Mouse (Mus musculus) G1E (cell line): ENCODE data around the gene Arhgap8. TPM values are rescaled to one million over a fixed set of nuclear protein-coding genes. Genes with fewer than 3 reads are reported as not detected.

Experiments
- ATAC-seq: 2 replicates; pipeline ENCODE4 v1.8.0; 2016; ENCODE audit warnings: mild to moderate bottlenecking; ENCODE audit not compliant: insufficient number of reproducible peaks, poor library complexity, low FRiP score, severe bottlenecking; ENCODE audit errors: extremely low read depth
- DNase-seq: peaks from one replicate; pipeline ENCODE4 v3.0.0; 2012; ENCODE audit warnings: low spot score
- H3K27me3 ChIP-seq: 2 replicates; pipeline ENCODE4 v1.6.1; 2012; ENCODE audit warnings: mild to moderate bottlenecking, low read length, inconsistent platforms; ENCODE audit not compliant: insufficient read depth
- H3K36me3 ChIP-seq: replicated peaks from 2 replicates; pipeline ENCODE3; 2012; ENCODE audit warnings: mild to moderate bottlenecking, inconsistent platforms
- H3K4me1 ChIP-seq: 2 replicates; pipeline ENCODE4 v1.6.1; 2012; ENCODE audit warnings: low read depth, low read length, inconsistent platforms, mixed read lengths; ENCODE audit not compliant: insufficient read depth
- H3K4me3 ChIP-seq: 2 replicates; pipeline ENCODE4 v1.5.1; 2012; ENCODE audit warnings: low read depth, mild to moderate bottlenecking, inconsistent platforms, low read length, moderate library complexity, mixed read lengths
- H3K9me3 ChIP-seq: replicated peaks from 2 replicates; pipeline ENCODE4 v1.6.1; 2012; ENCODE audit warnings: inconsistent platforms
- CTCF ChIP-seq: IDR thresholded peaks from 2 replicates; pipeline ENCODE4 v1.5.1; 2012; ENCODE audit warnings: low read depth, low read length, inconsistent platforms, mixed read lengths
- GATA1 ChIP-seq: IDR thresholded peaks from 2 replicates; pipeline ENCODE4 v1.6.1; 2012; ENCODE audit warnings: borderline replicate concordance, low read length, inconsistent platforms, mixed read lengths
- GATA2 ChIP-seq: IDR thresholded peaks from 2 replicates; pipeline ENCODE4 v1.6.1; 2012; ENCODE audit warnings: low read depth, low read length, inconsistent platforms, borderline replicate concordance
- POLR2AphosphoS5 ChIP-seq: IDR thresholded peaks from 2 replicates; pipeline ENCODE4 v1.6.1; 2012; ENCODE audit warnings: low read depth, low read length, inconsistent platforms; ENCODE audit not compliant: insufficient replicate concordance
- TAL1 ChIP-seq: conservative IDR thresholded peaks from 2 replicates; pipeline ENCODE4 v1.6.1; 2012; ENCODE audit warnings: low read depth, low read length, inconsistent platforms, mixed read lengths
- polyA plus RNA-seq: library from polyadenylated mRNA; stranded (reverse); fragments of >175 nt; gene quantifications from 2 replicates; pipeline ENCODE4 v1.2.3, GENCODE M21; 2012
- total RNA-seq, 2 experiments: library from RNA; stranded (forward) in 1 of 2; stranded (reverse) in 1 of 2; fragments of 200-1000 nt in 1 of 2; fragments of >200 nt in 1 of 2; fragmentation: Nextera tagmentation in 1 of 2; gene quantifications; 2 replicates each; pipeline ENCODE4 v1.2.3; 2014 to 2017

Arhgap8 gene
- total and polyA plus RNA-seq, 3 experiments, result not detected

DNA sequence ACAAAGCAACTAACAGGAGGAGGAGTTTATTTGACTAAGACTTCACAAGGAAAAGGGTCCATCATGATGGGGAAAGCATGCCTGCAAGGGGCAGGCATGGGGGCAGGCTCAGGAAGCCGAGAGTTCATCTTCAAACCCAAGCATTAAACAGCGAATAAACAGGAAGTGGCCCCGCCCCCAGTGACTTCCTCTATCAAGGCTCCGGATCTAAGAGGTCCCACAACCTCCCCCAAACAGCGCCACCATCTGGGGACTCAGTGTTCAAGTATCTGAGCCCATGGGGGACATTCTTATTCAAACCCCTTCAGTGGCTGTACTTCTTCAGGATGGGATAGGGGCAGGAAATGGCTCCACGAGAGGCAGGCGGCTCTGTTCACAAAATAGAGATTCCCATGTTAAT is 27.2 kb upstream of the Arhgap8 start:
- Histone ChIP-seq H3K27me3 (no peaks in the 10 kb centered on the region), H3K4me3 (no peak overlapping the region), H3K36me3 (no peaks in the 10 kb centered on the region), H3K9me3 (peaks cover 98% of the 10 kb centered on the region), H3K4me1 (no peaks in the 10 kb centered on the region)
- DNase-seq, result no peak
- no peak for TF ChIP-seq TAL1
- no peak for TF ChIP-seq GATA1
- TF ChIP-seq POLR2AphosphoS5, result no peak
- ATAC-seq, result no peak

DNA sequence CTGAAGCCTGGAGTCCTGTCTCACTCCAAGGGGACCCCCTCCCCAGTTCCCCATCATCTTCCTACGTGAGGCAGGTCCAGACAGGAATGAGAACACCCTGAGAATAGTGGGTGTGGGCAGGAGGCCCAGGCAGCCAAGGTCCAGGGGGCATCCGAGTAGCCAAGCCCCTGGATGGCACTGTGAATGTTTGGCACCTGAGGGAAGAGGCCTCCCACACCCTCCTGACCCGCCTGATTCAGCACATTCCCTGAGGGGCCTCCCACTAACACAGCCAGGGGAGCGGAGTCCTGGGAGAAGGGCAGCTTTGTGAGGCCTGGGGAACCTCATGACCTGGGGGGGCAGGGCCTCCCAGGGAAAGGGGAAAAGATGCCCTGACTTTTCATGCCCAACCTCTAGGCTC is 23.8 kb upstream of the Arhgap8 start:
- TF ChIP-seq TAL1 (no peak), CTCF (no peak), POLR2AphosphoS5 (no peak), GATA2 (no peak), GATA1 (no peak)
- Histone ChIP-seq H3K9me3 (peaks cover 100% of the 10 kb centered on the region), H3K27me3 (no peaks in the 10 kb centered on the region), H3K36me3 (no peaks in the 10 kb centered on the region), H3K4me3 (no peak overlapping the region; the same call in 1 of the 2 replicates), H3K4me1 (no peaks in the 10 kb centered on the region)
- ATAC-seq (no peak), DNase-seq (no peak)

DNA sequence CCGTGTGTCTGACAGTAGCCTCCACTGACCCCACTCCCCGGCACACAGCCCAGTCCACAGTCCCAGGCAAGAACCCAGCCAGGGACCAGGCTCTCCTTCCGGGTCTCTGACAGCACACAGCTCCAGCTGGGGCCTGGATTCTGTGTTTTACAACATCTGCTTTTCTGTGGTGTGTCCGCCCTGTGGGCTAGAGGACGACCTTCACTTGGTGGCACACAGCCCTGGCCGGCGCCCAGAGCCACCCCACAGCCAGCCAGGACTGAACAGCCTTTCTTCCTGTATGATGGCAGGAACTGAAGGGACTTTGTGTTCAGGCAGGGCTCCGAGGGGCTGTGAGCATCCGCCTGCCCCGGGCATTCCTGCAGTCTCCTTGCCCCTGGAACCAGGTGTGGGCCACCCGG is 22.2 kb upstream of the Arhgap8 start:
- H3K4me3 ChIP-seq, result no peak overlapping the region
- H3K4me1 ChIP-seq, result no peaks in the 10 kb centered on the region
- DNase-seq, result no peak
- no peaks in the 10 kb centered on the region for H3K27me3 ChIP-seq
- H3K36me3 ChIP-seq, result no peaks in the 10 kb centered on the region
- no peak for ATAC-seq
- peaks cover 100% of the 10 kb centered on the region for H3K9me3 ChIP-seq
- no peak for TF ChIP-seq GATA1
- no peak for TF ChIP-seq TAL1
- TF ChIP-seq CTCF, result no peak
- no peak for TF ChIP-seq GATA2
- TF ChIP-seq POLR2AphosphoS5, result no peak

DNA sequence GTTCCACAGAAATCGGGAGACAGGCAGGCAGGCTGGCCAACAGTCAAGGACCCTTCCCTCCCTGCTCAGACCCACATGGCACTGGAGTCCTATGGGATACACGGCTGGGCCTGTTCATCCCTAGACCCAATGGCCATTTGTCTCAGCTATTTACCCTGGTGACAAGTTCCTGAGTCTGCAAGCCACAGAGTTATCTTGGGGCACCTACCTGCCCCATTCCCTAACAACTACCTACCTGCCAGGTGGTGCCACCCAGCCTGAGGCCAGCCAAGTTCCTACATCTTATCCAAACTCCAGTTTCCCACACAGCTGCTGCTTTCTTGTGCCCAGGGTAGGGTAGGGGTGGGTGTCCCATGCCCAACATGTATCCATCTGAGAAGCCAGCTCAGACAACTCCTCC is 21.7 kb upstream of the Arhgap8 start:
- Histone ChIP-seq H3K9me3 (peaks cover 100% of the 10 kb centered on the region), H3K36me3 (no peaks in the 10 kb centered on the region), H3K27me3 (no peaks in the 10 kb centered on the region), H3K4me3 (no peak overlapping the region), H3K4me1 (no peaks in the 10 kb centered on the region)
- no peak for DNase-seq
- TF ChIP-seq CTCF (no peak), GATA1 (no peak), TAL1 (no peak), POLR2AphosphoS5 (no peak), GATA2 (no peak)
- no peak for ATAC-seq

DNA sequence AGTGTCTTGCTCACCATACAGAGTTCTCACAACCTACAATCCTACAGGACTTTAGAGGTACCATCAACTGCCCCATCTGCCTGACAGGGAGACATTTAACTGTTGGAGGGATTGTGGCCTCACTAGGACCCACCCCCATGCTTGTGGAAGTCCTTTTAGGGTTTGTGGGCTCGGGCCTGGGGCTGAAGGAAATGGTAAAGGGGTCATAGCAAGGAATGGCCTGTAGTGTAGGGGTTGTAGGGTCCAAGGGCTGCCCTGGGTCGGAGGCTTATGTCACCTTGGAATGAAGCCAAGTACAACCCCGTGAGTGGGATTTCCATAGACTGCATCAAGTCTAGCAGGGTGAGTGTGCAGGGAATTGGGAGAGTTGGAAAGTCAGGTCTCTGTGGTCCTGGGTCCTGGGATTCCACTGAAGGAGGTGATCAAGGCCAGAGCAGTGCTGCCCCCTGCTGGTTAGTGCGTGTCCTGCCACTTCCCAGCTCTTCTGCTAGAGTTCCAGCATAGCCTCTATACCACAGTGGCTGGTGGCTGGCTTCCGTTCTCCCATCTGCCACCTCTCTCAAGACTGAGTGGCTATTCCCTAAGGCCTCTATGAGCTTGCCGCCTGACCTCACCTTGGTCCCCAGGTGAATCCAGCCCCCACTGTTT is 19.6 kb upstream of the Arhgap8 start:
- no peak for ATAC-seq
- no peak for DNase-seq

DNA sequence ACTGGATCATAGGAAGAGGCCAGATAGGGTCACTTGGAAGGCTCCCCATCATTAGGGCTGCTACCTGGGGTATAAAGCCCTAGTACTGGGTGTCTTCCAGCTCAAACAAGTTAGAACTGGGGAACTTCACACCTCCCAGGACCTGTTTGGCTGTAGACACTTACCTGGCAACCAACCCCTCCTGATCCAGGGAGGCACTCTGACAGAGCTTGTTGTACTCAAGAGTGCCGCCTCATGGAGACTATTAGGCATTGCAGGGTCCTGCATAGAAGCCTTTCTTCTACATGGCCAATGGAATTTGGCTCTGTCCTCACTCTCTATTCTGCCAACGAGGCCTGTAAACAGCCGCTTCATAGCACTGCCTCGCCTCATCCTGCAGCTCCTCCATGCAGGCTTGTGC is 17.9 kb upstream of the Arhgap8 start:
- ATAC-seq, result no peak
- no peak for TF ChIP-seq CTCF
- TF ChIP-seq TAL1, result no peak
- no peak for TF ChIP-seq GATA1
- no peak for TF ChIP-seq POLR2AphosphoS5
- TF ChIP-seq GATA2, result no peak
- H3K36me3 ChIP-seq, result no peaks in the 10 kb centered on the region
- H3K9me3 ChIP-seq, result peaks cover 99% of the 10 kb centered on the region
- no peaks in the 10 kb centered on the region for H3K27me3 ChIP-seq
- DNase-seq, result no peak
- no peak overlapping the region for H3K4me3 ChIP-seq
- H3K4me1 ChIP-seq, result no peaks in the 10 kb centered on the region

More for the DNA sequence above, 19.6 kb upstream of the Arhgap8 start:
- TF ChIP-seq CTCF (no peak), GATA1 (no peak), GATA2 (no peak), TAL1 (no peak), POLR2AphosphoS5 (no peak)
- Histone ChIP-seq H3K4me1 (no peaks in the 10 kb centered on the region), H3K36me3 (no peaks in the 10 kb centered on the region), H3K27me3 (no peaks in the 10 kb centered on the region), H3K9me3 (peaks cover 100% of the 10 kb centered on the region), H3K4me3 (no peak overlapping the region)
